Mouse (Mus musculus) liver, embryonic 16.5 days (tissue): Measurements from ENCODE around the gene Rnf168. TPM values are rescaled to one million over a fixed set of nuclear protein-coding genes. Genes with fewer than 3 reads are reported as not detected.

Experiments
- microRNA counts: library from miRNA; unstranded; fragments of <30 nt; microRNA quantifications from one replicate; lab custom pipeline; 2016
- microRNA-seq: library from miRNA; unstranded; fragments of <30 nt; microRNA quantifications from one replicate; pipeline ENCODE4, GENCODE M21; 2016
- polyA plus RNA-seq: library from polyadenylated mRNA; unstranded; fragments of >200 nt; fragmentation: Nextera tagmentation; extraction: Ambion mirVana; gene quantifications from 2 replicates; pipeline ENCODE4 v1.2.1, GENCODE M21; 2015

Rnf168 gene
- polyA plus RNA-seq, 1 experiment from 2014 or later: 10.9 TPM

MicroRNA genes within 50 kb of the gene (microRNA counts, 519-probe panel; counts per million panel counts)
- 2,200 counts per million, percentile 38 among the panel's probes with 10 or more counts for microRNA mmu-miR-1946a (lab: Ali Mortazavi, UCI)

Small RNAs within 50 kb of the gene (microRNA-seq; reads per million reads assigned to microRNA genes)
- not detected for gene Mir1946a

Other genes starting within 250 kb of the Rnf168 start
- 9.7 and 10.6 TPM in 2 replicates for gene Pak2, start 198.1 kb upstream of the Rnf168 start, polyA plus RNA-seq
- 33.7 and 36.0 TPM in 2 replicates for gene Pigx, start 177.7 kb upstream of the Rnf168 start, polyA plus RNA-seq
- 5.6 and 5.8 TPM in 2 replicates for gene Cep19, start 177.7 kb upstream of the Rnf168 start, polyA plus RNA-seq
- 22.8 and 23.3 TPM in 2 replicates for gene Nrros, start 111.9 kb upstream of the Rnf168 start, polyA plus RNA-seq
- 0.90 and 1.1 TPM in 2 replicates for gene Bex6, start 97.6 kb upstream of the Rnf168 start, polyA plus RNA-seq
- 1.5 and 1.6 TPM in 2 replicates for gene Fbxo45, start 30.3 kb upstream of the Rnf168 start, polyA plus RNA-seq
- gene Wdr53, start 30.2 kb upstream of the Rnf168 start, polyA plus RNA-seq: 9.8 and 11.4 TPM in 2 replicates
- not detected in 2 replicates for gene Smco1, start 6.0 kb upstream of the Rnf168 start, polyA plus RNA-seq
- gene Ubxn7, start 54.8 kb downstream of the Rnf168 start, polyA plus RNA-seq: 10.2 TPM in 2 replicates
- gene Tm4sf19, start 123.0 kb downstream of the Rnf168 start, polyA plus RNA-seq: not detected in 2 replicates
- 4.8 and 5.0 TPM in 2 replicates for gene Tctex1d2, start 142.2 kb downstream of the Rnf168 start, polyA plus RNA-seq
- 38.1 and 42.1 TPM in 2 replicates for gene Pcyt1a, start 153.5 kb downstream of the Rnf168 start, polyA plus RNA-seq
- 0.25 and 1.3 TPM in 2 replicates for gene Slc51a, start 210.4 kb downstream of the Rnf168 start, polyA plus RNA-seq
- not detected in 2 replicates for gene Zdhhc19, start 218.8 kb downstream of the Rnf168 start, polyA plus RNA-seq